Mouse (Mus musculus) 3T3-L1 (cell line): ENCODE results near the gene Inpp5e.

Experiments used
- DNase-seq: peaks from one replicate; pipeline ENCODE4 v3.0.0-alpha.2; 2015; ENCODE audit warnings: low read depth, low spot score

Inpp5e gene

GRCm38 (mm10) chr2:26364738-26365465, 44.1 kb downstream of the Inpp5e start:
- peak; percentile 63 for DNase-seq

- no peak for DNase-seq
Observed at GRCm38 (mm10) chr2:26363481-26363880, 45.5 kb downstream of the Inpp5e start.

DNA sequence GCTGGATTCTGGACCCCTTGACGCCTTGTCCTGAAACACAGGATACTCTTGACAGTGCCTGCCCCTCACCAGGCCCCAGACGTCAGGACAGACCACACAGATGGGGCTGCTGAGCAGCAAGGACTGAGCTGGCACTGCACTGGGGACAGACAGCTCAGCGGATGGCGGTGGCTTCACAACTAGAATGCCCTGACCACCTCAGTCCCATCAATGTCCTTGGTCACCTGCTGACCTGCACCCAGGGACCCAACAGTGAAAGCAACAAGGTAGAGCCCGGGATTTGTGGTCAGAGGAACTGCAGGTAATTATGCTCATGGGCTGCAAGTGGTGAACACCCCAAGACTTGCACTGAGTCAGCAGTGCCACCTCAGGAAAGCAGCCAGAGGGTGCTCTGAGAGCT, 46.0 kb downstream of the Inpp5e start:
- DNase-seq = no peak

- DNase-seq = no peak
Observed at GRCm38 (mm10) chr2:26360772-26361171, 48.2 kb downstream of the Inpp5e start, which contains the start of gene Card9. TSS of gene Card9 (minus strand) at chr2:26360918.

DNA sequence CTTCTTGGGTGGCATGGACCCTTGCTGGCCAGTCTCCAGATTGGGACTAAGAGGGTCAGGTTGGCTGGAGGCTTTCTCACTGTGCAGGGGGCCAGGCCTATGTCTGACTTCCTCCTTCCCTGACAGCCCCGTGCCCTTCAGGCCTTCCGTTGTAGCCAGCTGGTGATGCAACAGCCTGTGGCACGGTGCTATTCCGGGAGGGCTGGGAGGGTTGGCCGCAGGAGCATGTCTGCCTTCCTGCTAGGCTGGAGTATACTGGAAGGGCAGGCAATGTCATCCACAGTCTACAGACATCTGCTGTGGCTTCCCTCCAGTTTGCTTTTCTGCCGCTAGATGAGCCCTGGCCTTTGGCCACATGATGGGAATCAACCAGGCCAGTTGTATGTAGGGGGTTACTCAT, 49.0 kb downstream of the Inpp5e start:
- DNase-seq = no peak

- no peak for DNase-seq
Observed at GRCm38 (mm10) chr2:26358667-26359320, 50.2 kb downstream of the Inpp5e start.

DNA sequence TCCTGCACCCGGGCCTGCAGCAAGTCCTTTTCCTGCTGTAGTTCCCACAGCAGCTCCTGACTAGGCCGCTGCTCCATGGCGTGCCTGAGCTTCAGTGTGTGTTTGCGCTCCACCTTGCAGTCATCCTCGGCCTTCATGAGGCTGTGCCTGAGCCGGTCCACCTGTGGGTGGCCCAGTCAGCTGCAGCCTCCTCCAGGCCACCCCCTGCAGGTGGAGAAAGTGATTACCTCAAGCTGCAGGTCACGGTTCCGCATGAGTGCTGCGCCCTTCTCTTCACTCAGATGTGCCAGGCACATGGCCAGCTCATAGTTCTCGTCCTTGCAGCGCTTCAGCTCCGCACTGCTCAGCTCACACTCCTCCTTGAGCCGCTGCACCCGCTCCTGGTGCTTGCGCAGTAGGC, 51.5 kb downstream of the Inpp5e start:
- DNase-seq = no peak

DNA sequence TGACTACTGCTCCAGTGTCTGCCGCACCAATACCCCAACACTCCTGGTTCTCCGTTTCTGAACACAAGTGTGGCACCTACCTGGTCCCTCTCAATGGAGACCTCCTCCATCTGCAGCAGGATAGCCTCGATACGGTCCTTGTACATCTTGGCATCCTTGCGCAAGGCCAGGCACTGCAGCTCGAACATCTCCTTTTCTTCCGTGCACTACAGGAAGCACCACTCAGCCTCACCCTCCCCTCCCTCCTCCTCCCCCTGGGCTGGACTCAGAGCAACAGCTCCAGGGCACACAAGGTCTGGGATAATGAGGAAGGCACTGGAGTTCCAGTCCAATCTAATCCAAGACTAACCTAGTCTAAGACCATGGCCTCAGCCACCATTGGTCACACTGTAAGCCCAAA, 52.3 kb downstream of the Inpp5e start:
- no peak for DNase-seq

DNA sequence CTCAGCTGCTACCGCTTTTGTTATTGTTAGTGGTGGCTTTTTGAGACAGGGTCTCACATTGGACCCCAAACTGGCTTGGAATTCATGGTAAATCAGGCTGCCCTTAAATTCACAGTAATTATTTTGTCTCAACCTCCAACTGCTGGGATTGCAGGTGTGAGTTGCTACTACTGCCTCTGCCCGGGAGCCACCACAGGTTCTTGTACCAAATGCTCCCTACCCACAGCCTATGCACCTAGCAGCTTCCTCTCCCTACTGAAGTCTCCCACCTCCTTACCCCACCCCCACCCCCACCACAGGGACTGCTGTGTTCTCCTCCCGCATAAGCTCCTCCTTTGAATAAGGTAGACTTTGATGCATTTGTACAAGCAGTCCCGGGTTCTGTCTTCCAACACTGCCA, 52.8 kb downstream of the Inpp5e start:
- DNase-seq = no peak

- DNase-seq = no peak
Observed at GRCm38 (mm10) chr2:26354401-26354800, 54.6 kb downstream of the Inpp5e start.

DNA sequence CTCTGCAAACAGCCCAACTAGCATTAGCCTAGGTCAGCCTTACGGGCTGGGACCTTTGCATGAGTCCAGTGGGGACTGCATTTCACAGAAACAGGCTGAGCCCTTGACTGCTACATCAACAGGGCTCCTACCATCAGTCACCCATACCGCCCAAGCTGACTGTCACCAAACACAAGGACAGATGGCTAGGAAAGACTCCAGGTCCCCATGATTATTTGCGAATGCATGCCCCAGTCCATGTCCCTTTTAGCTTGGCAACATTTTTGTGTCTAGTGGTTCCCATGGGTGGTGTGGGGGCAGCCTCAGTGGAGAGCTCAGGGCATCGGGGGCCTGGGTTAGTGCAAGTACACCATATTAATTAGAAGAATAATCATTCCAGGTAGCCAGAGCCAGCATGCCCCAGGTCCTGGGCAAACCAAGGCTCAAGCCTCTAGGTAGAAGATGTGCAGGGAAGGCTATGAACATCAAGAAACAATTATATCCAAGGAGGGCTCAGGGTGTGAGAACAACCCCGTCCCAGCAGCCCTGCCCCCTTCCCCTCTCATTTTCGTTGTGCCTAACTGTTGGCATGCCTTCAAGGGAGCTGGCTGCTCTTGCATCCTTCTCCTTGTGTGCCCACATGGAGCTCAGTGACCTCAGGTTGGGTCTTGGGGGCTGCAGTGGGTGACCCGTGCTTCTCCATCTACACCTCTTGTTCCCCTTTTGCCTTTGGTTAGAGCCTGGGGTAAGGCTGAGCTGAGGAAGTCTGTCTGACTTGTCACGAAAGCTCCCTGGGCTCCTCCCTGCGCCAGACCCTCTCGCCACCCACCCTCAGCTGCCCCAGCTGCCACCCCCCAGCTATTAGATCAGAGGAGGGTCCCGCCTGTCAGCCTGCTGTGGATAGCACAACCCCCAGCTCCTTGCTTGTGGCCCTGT, 55.7 kb downstream of the Inpp5e start:
- DNase-seq = no peak

DNA sequence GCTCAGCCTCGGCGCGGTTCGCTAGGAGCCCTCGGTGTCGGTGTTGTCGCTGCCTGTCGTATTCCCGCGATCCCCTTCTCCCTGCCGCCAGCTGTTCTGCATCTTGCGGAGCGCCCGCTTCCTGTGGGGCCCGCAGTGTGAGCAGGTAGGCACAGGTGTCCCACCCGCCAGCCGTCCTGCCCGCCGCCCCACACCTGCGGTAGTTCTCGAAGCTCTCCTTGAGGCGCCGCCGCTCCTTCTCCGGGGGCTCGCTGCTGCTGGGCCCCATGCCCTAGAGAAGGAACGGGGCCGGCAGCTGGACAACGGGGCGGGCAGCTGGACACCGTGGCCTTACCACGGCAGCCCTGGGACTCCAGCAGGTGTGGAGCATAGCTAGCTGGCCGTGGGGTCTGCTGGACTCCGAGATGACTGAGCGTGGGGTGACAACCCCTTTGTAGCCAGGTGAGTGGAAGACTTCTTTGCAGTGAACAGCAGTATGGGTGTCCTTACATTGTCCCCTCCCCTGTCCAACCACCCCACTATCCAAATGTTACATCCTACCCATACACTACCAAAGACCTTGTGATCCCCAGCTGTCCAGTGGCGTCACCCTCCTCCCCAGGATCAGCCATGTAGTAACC, 56.6 kb downstream of the Inpp5e start:
- no peak for DNase-seq

- peak; percentile 93 for DNase-seq
Observed at GRCm38 (mm10) chr2:26351358-26352290, 57.4 kb downstream of the Inpp5e start, which contains the start of gene Dnlz. TSS of gene Dnlz (minus strand) at chr2:26352110.

- peak; percentile 19 for DNase-seq
Observed at GRCm38 (mm10) chr2:26348241-26348640, 60.8 kb downstream of the Inpp5e start.
